Mouse (Mus musculus): Measurements from ENCODE around the gene Ppdpf. TPM values are rescaled to one million over a fixed set of nuclear protein-coding genes. Genes with fewer than 3 reads are reported as not detected.
"Not testable (repeated sequence)": the region's sequence is repeated elsewhere in the genome, so short reads cannot be mapped to it uniquely, and the experiment has no call there.

Ppdpf gene
- polyA plus RNA-seq, 1 experiment from 2014 or later = 375 TPM

GRCm38 (mm10) chr2:181166469-181166868 is 20.6 kb upstream of the Ppdpf start:
- no peak overlapping the region for H3K27ac ChIP-seq
- WGBS = 79% methylated on average over 5 of the region's 5 CpGs
- H3K36me3 ChIP-seq = no peaks in the 10 kb centered on the region
- ATAC-seq (ENCODE audit: low FRiP score, low read depth) = no peak
- no peak overlapping the region for H3K4me2 ChIP-seq (replicated peaks)
- 0 out of 2 replicates have a peak, but pooled peaks cover 3% of the 10 kb centered on the region for H3K9me3 ChIP-seq
- H3K4me1 ChIP-seq = no peaks in the 10 kb centered on the region
- H3K27me3 ChIP-seq = peaks cover 17% of the 10 kb centered on the region
- no peak overlapping the region for H3K9ac ChIP-seq
- H3K4me3 ChIP-seq = no peak overlapping the region

GRCm38 (mm10) chr2:181174646-181175045 is 12.4 kb upstream of the Ppdpf start:
- no peak overlapping the region for H3K9ac ChIP-seq
- 87% methylated on average over 3 of the region's 3 CpGs for WGBS

GRCm38 (mm10) chr2:181178015-181178414 is 9.0 kb upstream of the Ppdpf start:
- H3K27me3 ChIP-seq = no peaks in the 10 kb centered on the region
- no peaks in the 10 kb centered on the region for H3K9me3 ChIP-seq
- H3K4me2 ChIP-seq (replicated peaks) = no peak overlapping the region
- no peak for ATAC-seq (ENCODE audit: low FRiP score, low read depth)
- no peak overlapping the region for H3K27ac ChIP-seq
- H3K4me1 ChIP-seq = no peaks in the 10 kb centered on the region
- 74% methylated on average over 3 of the region's 3 CpGs for WGBS
- H3K36me3 ChIP-seq = no peaks in the 10 kb centered on the region
- no peak overlapping the region for H3K4me3 ChIP-seq
- no peak overlapping the region for H3K9ac ChIP-seq

More at GRCm38 (mm10) chr2:181174646-181175045, 12.4 kb upstream of the Ppdpf start:
- Histone ChIP-seq H3K36me3 (no peaks in the 10 kb centered on the region), H3K4me3 (no peak overlapping the region), H3K27ac (no peak overlapping the region), H3K4me1 (no peaks in the 10 kb centered on the region), H3K27me3 (no peaks in the 10 kb centered on the region), H3K4me2 (replicated peaks) (no peak overlapping the region), H3K9me3 (no peaks in the 10 kb centered on the region)
- no peak for ATAC-seq (ENCODE audit: low FRiP score, low read depth)

- Histone ChIP-seq H3K27me3 (no peaks in the 10 kb centered on the region), H3K9me3 (no peaks in the 10 kb centered on the region), H3K4me1 (no peaks in the 10 kb centered on the region), H3K4me2 (replicated peaks) (no peak overlapping the region), H3K9ac (no peak overlapping the region), H3K4me3 (no peak overlapping the region), H3K36me3 (no peaks in the 10 kb centered on the region), H3K27ac (no peak overlapping the region)
- ATAC-seq (ENCODE audit: low FRiP score, low read depth) = no peak
- 77% methylated on average over 5 of the region's 5 CpGs for WGBS
Observed at GRCm38 (mm10) chr2:181178471-181178870, 8.6 kb upstream of the Ppdpf start.

GRCm38 (mm10) chr2:181180898-181181297 is 6.1 kb upstream of the Ppdpf start:
- ATAC-seq (ENCODE audit: low FRiP score, low read depth) = no peak
- 80% methylated on average over 6 of the region's 6 CpGs for WGBS
- no peak overlapping the region for H3K4me2 ChIP-seq (replicated peaks)

GRCm38 (mm10) chr2:181186635-181187034 is 412 bp upstream of the Ppdpf start:
- peak; percentile 81 for ATAC-seq (ENCODE audit: low FRiP score, low read depth)
- under 1% methylated on average over 14 of the region's 14 CpGs for WGBS
- Histone ChIP-seq H3K36me3 (peaks cover 12% of the 10 kb centered on the region), H3K4me1 (peaks cover 10% of the 10 kb centered on the region), H3K27me3 (no peaks in the 10 kb centered on the region), H3K4me3 (peak overlapping the region; percentile 73), H3K9me3 (no peaks in the 10 kb centered on the region), H3K4me2 (replicated peaks) (peak overlapping the region; percentile 78), H3K9ac (peak overlapping the region; percentile 93), H3K27ac (peak overlapping the region; percentile 96)

More at GRCm38 (mm10) chr2:181180898-181181297, 6.1 kb upstream of the Ppdpf start:
- H3K27me3 ChIP-seq = no peaks in the 10 kb centered on the region
- no peaks in the 10 kb centered on the region for H3K4me1 ChIP-seq
- H3K27ac ChIP-seq = no peak overlapping the region
- H3K9me3 ChIP-seq = no peaks in the 10 kb centered on the region
- no peaks in the 10 kb centered on the region for H3K36me3 ChIP-seq
- H3K4me3 ChIP-seq = no peak overlapping the region
- H3K9ac ChIP-seq = no peak overlapping the region

- 47% methylated on average over 2 of the region's 2 CpGs for WGBS
- peaks cover 12% of the 10 kb centered on the region for H3K36me3 ChIP-seq
- peak overlapping the region; percentile 78 for H3K4me2 ChIP-seq (replicated peaks)
- peak overlapping the region; percentile 22; the same call in 1 of the 2 replicates for H3K27ac ChIP-seq
- peak overlapping the region; percentile 73 for H3K4me3 ChIP-seq
- H3K27me3 ChIP-seq = no peaks in the 10 kb centered on the region
- no peaks in the 10 kb centered on the region for H3K9me3 ChIP-seq
- H3K4me1 ChIP-seq = peaks cover 10% of the 10 kb centered on the region
- H3K9ac ChIP-seq = peak overlapping the region; percentile 39
- ATAC-seq (ENCODE audit: low FRiP score, low read depth) = no peak
Observed at GRCm38 (mm10) chr2:181188681-181189080, 1.6 kb downstream of the Ppdpf start.

- Histone ChIP-seq H3K4me3 (no peak overlapping the region), H3K4me1 (peaks cover 10% of the 10 kb centered on the region), H3K9me3 (no peaks in the 10 kb centered on the region), H3K27ac (no peak overlapping the region), H3K27me3 (no peaks in the 10 kb centered on the region), H3K4me2 (replicated peaks) (no peak overlapping the region), H3K9ac (no peak overlapping the region), H3K36me3 (peaks cover 12% of the 10 kb centered on the region)
- ATAC-seq (ENCODE audit: low FRiP score, low read depth) = no peak
- 76% methylated on average over 1 of the region's 1 CpGs for WGBS
Observed at GRCm38 (mm10) chr2:181189321-181189720, 2.3 kb downstream of the Ppdpf start.

GRCm38 (mm10) chr2:181191385-181191784 is 4.3 kb downstream of the Ppdpf start:
- not testable (repeated sequence) for H3K9me3 ChIP-seq; H3K27ac ChIP-seq; ATAC-seq (ENCODE audit: low FRiP score, low read depth); H3K4me2 ChIP-seq (replicated peaks); H3K9ac ChIP-seq; H3K4me3 ChIP-seq; H3K27me3 ChIP-seq
- Histone ChIP-seq H3K4me1 (peaks cover 10% of the 10 kb centered on the region), H3K36me3 (peaks cover 12% of the 10 kb centered on the region)
- WGBS = 70% methylated on average over 4 of the region's 4 CpGs

- 72% methylated on average over 4 of the region's 4 CpGs for WGBS
- no peak for ATAC-seq (ENCODE audit: low FRiP score, low read depth)
- H3K9me3 ChIP-seq = no peaks in the 10 kb centered on the region
Observed at GRCm38 (mm10) chr2:181191936-181192335, 4.9 kb downstream of the Ppdpf start.

GRCm38 (mm10) chr2:181193044-181193443 is 6.0 kb downstream of the Ppdpf start:
- Histone ChIP-seq H3K36me3 (peaks cover 12% of the 10 kb centered on the region), H3K4me3 (no peak overlapping the region), H3K27me3 (no peaks in the 10 kb centered on the region), H3K9ac (no peak overlapping the region), H3K4me2 (replicated peaks) (no peak overlapping the region), H3K27ac (no peak overlapping the region), H3K4me1 (peaks cover 10% of the 10 kb centered on the region), H3K9me3 (no peaks in the 10 kb centered on the region)
- 75% methylated on average over 3 of the region's 3 CpGs for WGBS
- ATAC-seq (ENCODE audit: low FRiP score, low read depth) = no peak

More at GRCm38 (mm10) chr2:181191936-181192335, 4.9 kb downstream of the Ppdpf start:
- peaks cover 10% of the 10 kb centered on the region for H3K4me1 ChIP-seq
- H3K27ac ChIP-seq = no peak overlapping the region
- H3K36me3 ChIP-seq = peaks cover 12% of the 10 kb centered on the region
- no peak overlapping the region for H3K4me2 ChIP-seq (replicated peaks)
- no peaks in the 10 kb centered on the region for H3K27me3 ChIP-seq
- no peak overlapping the region for H3K4me3 ChIP-seq
- no peak overlapping the region for H3K9ac ChIP-seq

GRCm38 (mm10) chr2:181196628-181197300 is 9.7 kb downstream of the Ppdpf start:
- no peak for ATAC-seq (ENCODE audit: low FRiP score, low read depth)
- H3K27ac ChIP-seq = no peak overlapping the region
- WGBS = 87% methylated on average over 4 of the region's 4 CpGs
- no peaks in the 10 kb centered on the region for H3K36me3 ChIP-seq
- no peaks in the 10 kb centered on the region for H3K4me1 ChIP-seq
- H3K9ac ChIP-seq = no peak overlapping the region
- H3K27me3 ChIP-seq = no peaks in the 10 kb centered on the region
- no peak overlapping the region for H3K4me2 ChIP-seq (replicated peaks)
- H3K4me3 ChIP-seq = no peak overlapping the region
- no peaks in the 10 kb centered on the region for H3K9me3 ChIP-seq

GRCm38 (mm10) chr2:181201606-181202005 is 14.6 kb downstream of the Ppdpf start:
- Histone ChIP-seq H3K4me3 (no peak overlapping the region), H3K27ac (no peak overlapping the region), H3K27me3 (no peaks in the 10 kb centered on the region), H3K4me2 (replicated peaks) (no peak overlapping the region), H3K36me3 (no peaks in the 10 kb centered on the region), H3K4me1 (no peaks in the 10 kb centered on the region), H3K9me3 (no peaks in the 10 kb centered on the region), H3K9ac (no peak overlapping the region)
- WGBS = 67% methylated on average over 3 of the region's 3 CpGs
- ATAC-seq (ENCODE audit: low FRiP score, low read depth) = no peak

All from limb, embryonic 13.5 days (tissue).